In the genomic region with DNA sequence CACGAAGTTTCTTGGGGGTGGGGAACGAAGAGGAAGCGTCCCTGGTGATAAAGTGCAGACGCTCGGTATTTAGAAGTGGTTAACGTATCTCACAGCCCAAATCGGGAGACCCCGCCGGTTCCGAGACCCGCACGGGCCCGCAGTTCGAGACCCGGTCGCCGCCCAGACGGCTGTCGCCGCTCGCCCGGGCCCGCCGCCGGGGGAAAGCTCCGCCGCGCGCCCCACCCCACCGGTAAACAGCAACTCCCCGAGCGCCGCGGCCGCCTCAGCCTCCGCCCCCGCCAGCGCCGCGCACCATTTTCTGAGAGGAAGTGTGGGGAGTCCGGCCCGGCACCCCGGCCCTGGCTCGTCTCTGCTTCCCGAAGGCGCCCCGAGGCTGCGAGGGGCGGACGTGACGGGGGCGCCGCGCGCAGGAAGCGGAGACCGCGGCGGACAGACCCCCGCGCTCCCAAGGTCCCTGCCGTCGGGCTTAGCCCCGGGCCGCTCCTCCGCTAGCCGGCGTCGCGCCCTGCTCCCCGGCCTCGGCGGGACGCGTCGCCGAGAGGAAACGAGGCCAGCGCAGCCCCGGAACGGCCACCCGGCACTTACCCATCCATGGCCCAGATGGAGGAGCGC, we compare ENCODE assay signal across 8 mouse cellular contexts. TPM values are rescaled to one million over a fixed set of nuclear protein-coding genes. Genes with fewer than 3 reads are reported as not detected.
DNase-seq lines count a peak whose midpoint lies in the region; ATAC-seq and TF ChIP-seq lines count a peak whose summit lies in the region.

No protein-coding gene starts in this region.

- WGBS in embryonic facial prominence, embryonic 12.5 days = under 1% methylated on average over 83 of the region's 83 CpGs
- under 1% methylated on average over 77 of the region's 83 CpGs for whole genome bisulfite sequencing in heart, adult 2 months
- under 1% methylated on average over 83 of the region's 83 CpGs for WGBS in kidney, adult 2 months
- WGBS in limb, embryonic 14.5 days = under 1% methylated on average over 66 of the region's 83 CpGs
- under 1% methylated on average over 81 of the region's 83 CpGs for WGBS in midbrain, embryonic 15.5 days

- TF ChIP-seq EP300 in heart, adult 2 months (IDR thresholded peaks at IDR 0.05; ENCODE audit: insufficient read depth, low read depth, low read length) = no peak

- H3K9ac ChIP-seq in embryonic facial prominence, embryonic 12.5 days = peak overlapping the region; percentile 94
- peak overlapping the region; percentile 98 for H3K9ac ChIP-seq in heart, adult 2 months (ENCODE audit: low read depth, low read length)
- peak overlapping the region; percentile 91 for H3K9ac ChIP-seq in limb, embryonic 14.5 days (ENCODE audit: low read depth, low read length, severe bottlenecking)
- peak overlapping the region; percentile 94 for H3K9ac ChIP-seq in midbrain, embryonic 15.5 days

- peak; percentile 89 for DNase-seq in A20 (ENCODE audit: low read depth, low spot score)
- peak; percentile 88 for DNase-seq in adrenal gland, postnatal 14 days
- peak; percentile 88 to 90 for DNase-seq in heart, adult 2 months
- peak; percentile 82 for DNase-seq in kidney, adult 2 months
- peak; percentile 36 for DNase-seq in limb, embryonic 14.5 days (ENCODE audit: low spot score)
- DNase-seq in spleen, postnatal 4 days (ENCODE audit: low spot score in 2 of 2) = peak; percentile 84 to 94

- ATAC-seq in embryonic facial prominence, embryonic 12.5 days (ENCODE audit: insufficient number of reproducible peaks, insufficient read depth, low FRiP score, low TSS enrichment) = no peak; the same call in 1 of the 2 replicates
- peak; percentile 62 for ATAC-seq in limb, embryonic 14.5 days (ENCODE audit: low FRiP score, low read depth)
- ATAC-seq in midbrain, embryonic 15.5 days (replicated peaks) = peak; percentile 89

- peaks cover 16% of the 10 kb centered on the region for H3K4me1 ChIP-seq in embryonic facial prominence, embryonic 12.5 days
- peaks cover 2% of the 10 kb centered on the region for H3K4me1 ChIP-seq in heart, adult 2 months (ENCODE audit: control insufficient read depth, insufficient read depth, low read length)
- H3K4me1 ChIP-seq in kidney, adult 2 months (ENCODE audit: control insufficient read depth, insufficient read depth, low read length) = peaks cover 14% of the 10 kb centered on the region
- peaks cover 13% of the 10 kb centered on the region for H3K4me1 ChIP-seq in limb, embryonic 14.5 days (ENCODE audit: control insufficient read depth, insufficient read depth, low read length)
- peaks cover 10% of the 10 kb centered on the region for H3K4me1 ChIP-seq in midbrain, embryonic 15.5 days

- no peaks in the 10 kb centered on the region for H3K27me3 ChIP-seq in embryonic facial prominence, embryonic 12.5 days
- H3K27me3 ChIP-seq in heart, adult 2 months (ENCODE audit: control insufficient read depth, insufficient read depth, low read length) = no peaks in the 10 kb centered on the region
- no peaks in the 10 kb centered on the region for H3K27me3 ChIP-seq in kidney, adult 2 months (replicated peaks; ENCODE audit: control insufficient read depth, insufficient read depth, low read length)
- no peaks in the 10 kb centered on the region for H3K27me3 ChIP-seq in limb, embryonic 14.5 days (ENCODE audit: control insufficient read depth, insufficient read depth, low read length)
- H3K27me3 ChIP-seq in midbrain, embryonic 15.5 days (replicated peaks) = no peaks in the 10 kb centered on the region

- no peaks in the 10 kb centered on the region for H3K79me2 ChIP-seq in heart, adult 2 months (replicated peaks; ENCODE audit: control insufficient read depth, insufficient read depth, low read length)

- TF ChIP-seq CTCF in heart, adult 2 months (IDR thresholded peaks at IDR 0.05) = no peak
- TF ChIP-seq CTCF in kidney, adult 2 months (conservative IDR thresholded peaks at IDR 0.05; ENCODE audit: insufficient read depth, insufficient read length, low read depth, low read length) = no peak

- peak overlapping the region; percentile 62 for H3K4me2 ChIP-seq in embryonic facial prominence, embryonic 12.5 days (replicated peaks)
- H3K4me2 ChIP-seq in limb, embryonic 14.5 days (replicated peaks; ENCODE audit: low read depth, low read length, severe bottlenecking) = peak overlapping the region; percentile 90
- H3K4me2 ChIP-seq in midbrain, embryonic 15.5 days = peak overlapping the region; percentile 86

- H3K9me3 ChIP-seq in embryonic facial prominence, embryonic 12.5 days = no peaks in the 10 kb centered on the region
- no peaks in the 10 kb centered on the region for H3K9me3 ChIP-seq in limb, embryonic 14.5 days (ENCODE audit: control insufficient read depth, low read length)
- no peaks in the 10 kb centered on the region for H3K9me3 ChIP-seq in midbrain, embryonic 15.5 days

- H3K36me3 ChIP-seq in embryonic facial prominence, embryonic 12.5 days = no peaks in the 10 kb centered on the region
- H3K36me3 ChIP-seq in heart, adult 2 months (ENCODE audit: control insufficient read depth, insufficient read depth, low read length) = peaks cover 8% of the 10 kb centered on the region
- H3K36me3 ChIP-seq in kidney, adult 2 months (ENCODE audit: control insufficient read depth, insufficient read depth, low read length) = no peaks in the 10 kb centered on the region
- H3K36me3 ChIP-seq in limb, embryonic 14.5 days (ENCODE audit: control insufficient read depth, insufficient read depth, low read length) = no peaks in the 10 kb centered on the region
- H3K36me3 ChIP-seq in midbrain, embryonic 15.5 days (replicated peaks) = no peaks in the 10 kb centered on the region

- no peak for TF ChIP-seq POLR2A in heart, adult 2 months (IDR thresholded peaks at IDR 0.05; ENCODE audit: insufficient read depth, low read depth, low read length)
- no peak for TF ChIP-seq POLR2A in kidney, adult 2 months (IDR thresholded peaks at IDR 0.05; ENCODE audit: low read depth, low read length)
- no peak for TF ChIP-seq POLR2A in limb, embryonic 14.5 days (IDR thresholded peaks at IDR 0.05; ENCODE audit: borderline replicate concordance, extremely low read depth, insufficient read depth, insufficient read length)

- H3K4me3 ChIP-seq in embryonic facial prominence, embryonic 12.5 days = peak overlapping the region; percentile 81
- peak overlapping the region; percentile 62 for H3K4me3 ChIP-seq in heart, adult 2 months
- H3K4me3 ChIP-seq in kidney, adult 2 months (ENCODE audit: insufficient read depth, low read depth, low read length) = peak overlapping the region; percentile 97
- H3K4me3 ChIP-seq in limb, embryonic 14.5 days (replicated peaks; ENCODE audit: low read length) = peak overlapping the region; percentile 93
- H3K4me3 ChIP-seq in midbrain, embryonic 15.5 days = peak overlapping the region; percentile 97

- H3K27ac ChIP-seq in embryonic facial prominence, embryonic 12.5 days = peak overlapping the region; percentile 93
- H3K27ac ChIP-seq in heart, adult 2 months = peak overlapping the region; percentile 95
- peak overlapping the region; percentile 97 for H3K27ac ChIP-seq in kidney, adult 2 months (ENCODE audit: insufficient read depth, low read depth, low read length)
- peak overlapping the region; percentile 91 for H3K27ac ChIP-seq in limb, embryonic 14.5 days (replicated peaks; ENCODE audit: low read depth, low read length)
- H3K27ac ChIP-seq in midbrain, embryonic 15.5 days = peak overlapping the region; percentile 94

- intact Hi-C loops in heart, adult 2 months (cut with DNase I) = loop anchor here (1.0 to 10.0 kb wide), 3 partner anchors 32 to 544 kb away; a partner anchor contains a TSS

RNA-seq across cellular contexts. Expression of a gene that starts 0.5 kb away (rescaled TPM):
- 121 and 137 TPM in 2 replicates for total RNA-seq in adrenal gland, postnatal 14 days (2021)
- 41.7 and 47.5 TPM in 2 replicates for polyA plus RNA-seq in embryonic facial prominence, embryonic 12.5 days (2016; fragmentation: Nextera tagmentation; extraction: Ambion mirVana)
- total RNA-seq in heart, adult 2 months (2021) = 10 to 100 TPM; 25.0 to 27.0 TPM
- 13.2 and 23.3 TPM in 2 replicates for polyA plus RNA-seq in heart, adult 2 months (2012; rRNA removed)
- 32.8 and 33.8 TPM in 2 replicates for polyA plus RNA-seq in kidney, adult 2 months (2012; rRNA removed)
- 27.1 and 30.7 TPM in 2 replicates for polyA plus RNA-seq in limb, embryonic 14.5 days (2012; rRNA removed)
- 53.1 and 56.0 TPM in 2 replicates for polyA plus RNA-seq in limb, embryonic 14.5 days (2014; fragmentation: Nextera tagmentation; extraction: Ambion mirVana)
- polyA plus RNA-seq in midbrain, embryonic 15.5 days (2015; fragmentation: Nextera tagmentation; extraction: Ambion mirVana) = 16.9 and 18.9 TPM in 2 replicates

RNA-seq across cellular contexts. Expression of a gene that starts 32.7 kb away (rescaled TPM):
- 135 and 145 TPM in 2 replicates for total RNA-seq in adrenal gland, postnatal 14 days (2021)
- polyA plus RNA-seq in embryonic facial prominence, embryonic 12.5 days (2016; fragmentation: Nextera tagmentation; extraction: Ambion mirVana) = 27.6 and 28.0 TPM in 2 replicates
- 100 to 1,000 TPM; 211 to 225 TPM for total RNA-seq in heart, adult 2 months (2021)
- polyA plus RNA-seq in heart, adult 2 months (2012; rRNA removed) = 84.0 and 186 TPM in 2 replicates
- polyA plus RNA-seq in kidney, adult 2 months (2012; rRNA removed) = 21.0 and 27.8 TPM in 2 replicates
- polyA plus RNA-seq in limb, embryonic 14.5 days (2012; rRNA removed) = 11.5 and 16.1 TPM in 2 replicates
- polyA plus RNA-seq in limb, embryonic 14.5 days (2014; fragmentation: Nextera tagmentation; extraction: Ambion mirVana) = 19.6 and 22.8 TPM in 2 replicates
- 29.9 and 32.9 TPM in 2 replicates for polyA plus RNA-seq in midbrain, embryonic 15.5 days (2015; fragmentation: Nextera tagmentation; extraction: Ambion mirVana)

Comparison
In these comparisons a context has a peak if more than half of its experiments do, and no peak if none do; other contexts are left out.
1. DNase-seq: peak in every context shown above with its lines; median percentile 89 in A20; 89 in heart, adult 2 months; 89 in spleen, postnatal 4 days; 88 in adrenal gland, postnatal 14 days; 82 in kidney, adult 2 months; 36 in limb, embryonic 14.5 days.